Mouse (Mus musculus) erythroblast, adult 5-6 weeks (primary cell): ENCODE results near the gene Ankrd40. TPM values are rescaled to one million over a fixed set of nuclear protein-coding genes. Genes with fewer than 3 reads are reported as not detected.

Experiments
- ATAC-seq: replicated peaks from 2 replicates; pipeline ENCODE4 v1.8.0; 2016; ENCODE audit warnings: moderate number of reproducible peaks, mild to moderate bottlenecking, moderate TSS enrichment, inconsistent platforms; ENCODE audit not compliant: poor library complexity, low FRiP score, severe bottlenecking
- total RNA-seq, 2 experiments: library from RNA; stranded (forward) in 1 of 2; stranded (reverse) in 1 of 2; fragments of 150-400 nt in 1 of 2; fragments of 200-764, 138-1000 nt in 1 of 2; gene quantifications; 2 replicates each; pipeline versions ENCODE4 v1.2.3 to v1.2.4; 2015 to 2017; ENCODE audit warnings: low replicate concordance in 2 of 2

Gene Ankrd40
- total RNA-seq, 2 experiments from 2014 or later: 4.4 to 13.4 TPM

DNA sequence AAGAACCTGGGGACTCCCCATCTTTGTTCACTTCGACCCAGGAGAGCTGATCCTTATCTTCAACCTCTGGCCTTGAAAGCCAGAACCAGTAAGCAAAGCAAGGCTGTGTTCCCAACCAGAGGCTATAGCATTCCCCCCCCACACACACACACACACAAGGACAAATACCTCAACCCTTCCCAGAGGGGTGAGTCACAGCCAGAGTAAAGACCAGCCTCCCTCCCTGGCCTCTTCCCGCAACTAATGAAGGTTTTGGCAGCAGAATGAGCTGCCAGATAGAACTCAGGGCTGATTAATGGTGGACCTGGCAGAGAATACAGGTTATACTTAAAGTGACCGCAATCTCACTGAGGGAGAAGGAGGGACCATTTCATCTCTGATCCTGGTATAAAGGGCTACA is 18.8 kb downstream of the Ankrd40 start:
- no peak for ATAC-seq

DNA sequence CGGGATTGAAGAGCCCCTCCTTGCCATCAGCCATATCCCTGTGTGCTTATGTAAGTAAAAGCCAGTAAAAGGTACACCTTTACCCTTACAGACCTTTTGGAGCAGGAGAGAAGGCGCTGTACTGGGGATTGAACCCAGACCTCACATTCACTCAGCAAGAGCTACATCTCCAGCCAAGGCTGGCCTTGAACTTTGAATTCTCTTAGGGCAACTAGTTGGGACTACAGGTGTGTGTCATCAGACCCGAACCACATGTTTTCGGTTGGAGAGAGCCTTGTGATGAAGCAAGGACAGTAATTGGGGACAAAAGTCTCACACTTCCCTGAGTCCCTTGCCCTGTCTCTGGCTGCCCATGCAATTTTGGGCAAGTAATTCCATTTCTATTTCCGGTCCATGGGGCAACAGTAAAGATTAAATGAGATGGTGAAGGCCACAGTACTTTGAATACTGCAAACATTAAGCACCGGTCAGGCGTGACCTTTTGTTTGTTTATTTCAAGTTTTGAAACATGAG is 19.3 kb downstream of the Ankrd40 start:
- ATAC-seq: no peak

DNA sequence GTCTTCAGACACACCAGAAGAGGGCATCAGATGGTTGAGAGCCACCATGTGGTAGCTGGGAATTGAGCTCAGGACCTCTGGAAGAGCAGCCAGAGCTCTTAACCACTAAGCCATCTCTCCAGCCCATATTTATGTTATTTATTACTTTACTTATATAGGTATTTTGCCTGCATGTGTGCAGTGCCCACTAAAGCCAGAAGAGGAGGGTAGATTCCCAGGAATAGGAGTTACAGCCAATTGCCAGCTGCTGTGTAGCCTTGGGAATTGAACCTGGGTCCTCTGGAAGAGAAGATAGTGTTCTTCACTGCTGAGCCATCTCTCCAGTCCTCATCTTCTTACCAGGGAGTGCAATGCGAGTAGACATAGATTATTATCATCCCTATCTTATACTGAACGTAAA is 22.0 kb downstream of the Ankrd40 start:
- ATAC-seq: no peak

DNA sequence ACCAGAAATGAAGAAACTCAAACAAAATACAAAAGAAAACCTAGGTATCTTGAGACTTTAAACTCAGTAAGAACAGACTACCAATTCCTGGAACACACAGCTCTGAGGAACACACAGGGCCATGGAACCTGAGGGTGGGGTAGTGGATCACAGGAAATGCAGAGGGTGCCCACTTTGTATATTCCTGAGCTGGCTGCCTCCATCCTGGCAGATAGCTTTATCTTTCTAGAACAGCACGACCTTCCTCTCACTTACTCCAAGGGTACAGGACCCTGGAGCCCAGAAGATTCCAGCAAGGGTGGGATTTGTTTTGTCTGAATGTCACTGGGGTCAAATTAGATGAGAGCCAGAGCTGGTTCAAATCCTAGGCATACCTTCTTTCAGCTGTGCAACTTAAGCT is 22.5 kb downstream of the Ankrd40 start:
- ATAC-seq: peak; percentile 56

DNA sequence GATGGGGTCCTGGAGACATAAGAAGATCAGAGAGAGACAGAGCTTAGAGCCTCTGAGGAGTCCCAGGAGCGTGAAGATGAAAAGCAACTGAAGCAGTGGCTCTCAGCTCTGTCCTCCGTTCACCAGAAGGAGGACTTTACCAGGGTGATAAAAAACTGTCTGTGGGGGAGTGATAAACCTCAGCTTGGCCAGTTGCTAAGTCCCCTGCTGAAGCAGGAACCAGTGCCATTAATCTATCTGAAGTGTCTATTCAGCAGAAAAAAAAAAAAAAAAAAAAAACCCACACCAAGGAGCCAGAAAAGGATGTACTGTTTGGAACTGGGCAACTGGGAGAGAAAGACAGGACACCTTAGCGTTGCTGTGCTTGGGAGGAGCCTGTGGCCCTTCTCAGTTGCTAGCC is 23.3 kb downstream of the Ankrd40 start:
- peak; percentile 90 for ATAC-seq

DNA sequence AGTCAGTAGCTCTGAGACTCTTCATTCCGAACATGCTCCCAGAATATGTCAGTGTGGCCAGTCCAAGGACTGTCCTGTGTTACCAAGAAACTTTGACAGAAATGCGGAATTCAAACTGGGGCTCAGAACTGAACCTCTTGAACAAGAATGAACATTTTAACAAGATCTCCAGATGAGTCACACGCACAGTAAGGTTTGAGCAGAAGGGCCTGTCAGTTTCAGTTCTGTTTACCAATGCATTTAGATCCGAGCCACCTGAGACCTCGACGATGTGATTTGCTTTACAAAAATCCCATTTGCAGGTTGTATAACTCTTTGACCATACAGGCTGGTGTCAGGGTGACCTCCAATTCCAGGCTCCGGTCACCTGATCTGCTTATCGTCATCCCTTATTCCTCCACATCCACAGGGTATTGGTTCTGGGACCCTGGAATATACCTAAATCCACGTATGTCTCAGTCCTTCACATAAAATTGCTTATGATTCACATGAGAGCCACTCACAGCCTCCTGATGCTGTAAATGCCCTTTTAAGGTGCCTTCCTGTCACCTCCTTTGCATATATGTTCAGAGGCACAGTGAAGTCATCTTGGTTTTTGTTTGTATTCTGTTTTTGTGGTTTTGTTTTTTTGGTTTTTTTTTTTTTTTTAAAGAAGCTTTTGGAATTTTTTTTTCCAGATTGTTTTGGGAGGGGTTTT is 27.9 kb downstream of the Ankrd40 start:
- ATAC-seq: no peak

DNA sequence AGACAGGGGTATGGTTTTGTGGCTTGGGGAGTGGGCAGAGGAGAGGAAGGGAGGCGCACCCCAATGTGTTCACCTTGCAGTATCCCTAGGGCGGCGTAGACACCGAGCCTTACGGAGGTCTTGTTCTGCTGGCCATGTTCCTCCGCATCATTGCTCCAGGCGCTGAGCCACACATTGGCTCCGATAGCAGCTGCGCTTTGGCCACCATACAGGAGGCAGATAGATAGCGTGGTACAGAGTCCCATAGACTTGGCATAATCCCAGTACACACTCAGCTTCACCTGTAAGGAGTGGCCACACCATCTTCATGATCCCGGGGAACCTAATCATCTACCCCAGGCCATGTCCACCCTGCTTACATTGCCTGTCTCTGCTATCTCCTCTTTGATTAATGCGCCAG is 31.4 kb downstream of the Ankrd40 start:
- no peak for ATAC-seq

DNA sequence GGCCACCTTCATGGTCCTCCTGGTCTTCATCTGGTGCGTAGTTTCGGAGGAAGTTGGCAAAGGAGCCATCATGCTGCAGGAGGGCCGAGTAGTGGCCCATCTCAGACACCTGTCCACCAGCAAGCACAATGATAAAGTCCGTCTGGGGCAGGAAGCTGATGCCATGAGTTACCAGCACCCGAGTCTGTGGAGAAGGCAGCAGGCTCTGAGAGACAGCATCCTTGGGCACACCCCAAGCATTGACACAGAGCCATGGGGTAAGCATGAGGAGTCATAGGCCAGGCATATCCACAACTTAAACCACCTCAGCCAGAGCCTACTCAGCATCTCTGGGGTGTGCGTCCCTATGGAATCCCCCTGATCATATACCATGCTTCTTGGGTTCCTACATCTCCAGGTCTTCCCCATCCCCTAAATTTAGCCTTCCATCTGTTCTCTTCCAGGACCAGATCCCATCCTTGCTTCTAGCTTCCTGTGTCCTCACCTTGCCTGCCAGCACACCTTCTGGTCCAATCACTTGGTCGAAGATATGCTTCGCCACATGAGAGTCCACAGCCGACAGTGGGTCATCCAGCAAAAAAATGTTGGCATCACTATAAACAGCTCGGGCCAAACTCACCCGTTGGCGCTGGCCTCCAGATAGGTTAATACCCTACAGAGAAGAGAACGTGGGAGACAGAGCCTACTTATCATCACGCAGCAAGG is 33.5 kb downstream of the Ankrd40 start:
- ATAC-seq: no peak

DNA sequence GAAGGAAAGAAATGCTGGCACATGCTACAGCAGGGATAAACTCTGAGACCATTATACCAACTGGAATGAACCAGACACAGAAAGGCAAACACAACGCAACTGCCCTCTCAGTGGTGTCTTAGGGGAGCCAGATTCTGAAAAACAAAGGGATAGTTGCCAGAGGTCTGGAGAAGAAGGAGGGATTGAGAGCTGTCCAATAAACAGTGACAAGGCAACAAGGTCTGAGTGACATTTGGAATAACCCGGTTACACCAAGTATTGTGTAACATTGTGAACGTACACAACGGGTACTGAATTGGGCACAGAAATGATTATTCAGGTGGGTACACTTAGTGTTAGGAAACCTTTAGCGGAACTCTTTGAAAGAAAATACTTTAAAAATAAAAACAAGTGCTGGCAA is 34.3 kb downstream of the Ankrd40 start:
- no peak for ATAC-seq

DNA sequence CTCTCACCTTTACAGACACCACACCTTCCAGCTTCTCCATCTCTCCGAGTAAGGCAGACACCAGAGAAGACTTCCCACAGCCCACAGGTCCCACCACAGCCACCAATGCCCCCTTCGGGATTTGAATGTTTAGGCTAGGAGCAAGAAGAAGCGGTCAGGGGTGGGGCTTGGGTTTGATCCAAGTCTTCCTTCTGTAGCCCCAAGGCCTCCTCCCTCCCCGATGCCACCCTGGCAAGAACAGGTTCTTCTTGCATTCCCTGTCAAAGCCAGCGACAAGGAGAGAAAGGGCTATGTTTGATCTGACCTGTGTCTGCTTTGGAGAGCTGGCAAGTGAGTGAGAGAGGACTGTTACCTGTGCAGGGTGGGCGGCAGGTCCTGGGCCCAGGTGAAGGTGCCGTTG is 35.9 kb downstream of the Ankrd40 start:
- no peak for ATAC-seq

DNA sequence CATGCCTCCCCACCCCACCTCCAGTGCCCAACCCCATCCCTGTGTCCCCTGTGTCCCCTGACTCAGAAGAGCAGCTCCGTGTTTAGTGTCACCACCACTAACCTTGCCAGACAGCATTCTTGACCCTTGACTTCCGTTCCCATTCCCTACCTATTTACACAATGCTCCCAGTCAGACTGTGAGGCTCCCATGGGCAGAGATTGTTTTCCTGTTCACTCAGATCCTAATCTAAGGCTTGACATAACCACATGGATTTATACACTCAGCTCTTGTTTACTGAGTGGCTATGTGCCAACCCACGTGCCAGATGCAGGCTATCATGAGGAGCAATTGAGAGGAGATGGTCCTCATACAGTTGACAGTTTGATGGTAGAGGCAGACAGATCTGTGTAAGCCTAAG is 37.5 kb downstream of the Ankrd40 start:
- ATAC-seq: no peak

DNA sequence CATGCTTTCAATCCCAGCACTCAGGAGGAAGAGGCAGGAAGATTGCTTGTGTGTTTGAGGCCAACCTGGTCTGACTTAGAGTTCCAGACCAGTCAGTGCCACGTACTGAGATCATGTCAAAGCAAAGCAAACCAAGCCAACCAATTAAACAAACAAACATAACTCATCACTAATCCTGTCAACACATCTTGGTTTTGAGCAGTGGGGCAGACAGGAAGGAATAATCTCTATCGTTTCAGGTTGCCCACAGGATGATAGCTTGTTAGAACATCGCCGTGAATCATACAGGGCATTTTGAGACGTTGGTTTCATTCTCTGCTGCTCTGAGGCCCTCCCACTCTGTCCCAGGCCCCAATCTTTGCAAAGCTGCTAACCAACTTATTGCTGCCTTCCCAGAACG is 42.2 kb downstream of the Ankrd40 start:
- no peak for ATAC-seq

DNA sequence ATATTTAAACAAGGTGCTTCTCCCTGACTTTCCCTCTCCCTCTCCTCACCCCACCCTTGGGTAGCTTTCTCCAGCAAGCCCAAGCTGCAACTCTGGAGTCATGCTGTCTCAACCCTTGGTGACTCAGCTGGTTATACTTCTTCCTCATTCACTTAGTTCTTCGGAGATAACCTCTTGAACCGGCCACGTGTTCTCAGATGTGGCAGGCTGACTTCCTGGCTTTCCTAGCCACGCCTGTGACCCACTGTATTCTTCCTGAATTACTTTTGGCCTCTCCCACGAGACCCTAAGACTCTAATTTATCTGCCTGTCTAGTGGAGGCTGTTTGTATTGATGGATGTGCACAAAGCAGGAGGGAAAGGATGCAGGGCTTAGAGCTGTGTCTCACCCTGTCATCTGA is 43.0 kb downstream of the Ankrd40 start:
- peak; percentile 67 for ATAC-seq

DNA sequence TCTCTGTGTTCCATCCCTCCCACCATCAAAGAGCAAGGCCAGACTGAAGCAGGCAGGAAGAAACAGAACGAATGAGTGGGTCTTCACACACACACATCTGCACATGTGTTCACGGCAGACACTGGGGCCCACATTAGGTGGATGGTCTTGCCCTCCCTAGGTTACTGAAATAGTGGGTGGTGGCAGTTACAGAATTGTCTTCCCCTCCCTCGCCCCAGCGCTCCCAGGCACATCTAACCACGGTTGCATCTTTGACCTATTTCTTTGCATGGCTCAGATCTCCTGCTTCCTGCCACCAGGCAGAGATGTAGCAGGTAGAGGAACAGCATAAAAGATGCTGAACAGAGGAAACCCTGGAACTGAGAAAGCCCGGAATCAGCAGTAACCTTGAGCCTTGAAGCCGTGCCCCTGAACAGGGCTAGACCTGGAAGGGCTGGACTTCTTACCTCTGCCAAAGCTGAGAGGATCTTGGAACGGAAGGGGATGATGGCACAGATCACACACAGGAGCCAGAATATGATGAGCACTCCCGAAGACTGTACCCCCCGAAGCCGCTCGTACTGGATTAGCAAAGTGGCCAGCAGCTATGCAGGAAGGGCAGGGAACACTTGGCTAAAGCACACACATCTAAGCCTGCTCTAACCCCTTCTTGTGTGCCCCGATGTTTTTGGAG is 46.6 kb downstream of the Ankrd40 start:
- no peak for ATAC-seq

DNA sequence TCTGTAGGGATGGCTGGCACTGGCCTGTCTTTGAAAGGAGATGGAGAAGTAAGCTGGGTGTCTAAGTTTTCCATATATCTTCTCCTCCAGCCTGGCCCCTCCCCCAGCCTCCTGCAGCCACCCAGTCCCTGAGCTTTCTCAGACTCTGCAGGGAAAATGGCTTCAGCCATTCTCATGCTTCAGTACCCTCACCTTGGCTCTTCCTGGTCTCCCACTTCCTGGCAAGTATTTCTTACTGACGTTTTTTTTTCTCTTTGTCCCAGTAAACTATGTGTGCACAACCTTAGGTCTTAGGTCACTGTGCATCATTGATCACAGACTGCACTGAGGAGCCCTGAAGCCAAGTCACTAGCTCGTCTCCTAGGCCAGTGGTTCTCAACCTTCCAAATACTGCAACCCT is 51.3 kb downstream of the Ankrd40 start:
- no peak for ATAC-seq

DNA sequence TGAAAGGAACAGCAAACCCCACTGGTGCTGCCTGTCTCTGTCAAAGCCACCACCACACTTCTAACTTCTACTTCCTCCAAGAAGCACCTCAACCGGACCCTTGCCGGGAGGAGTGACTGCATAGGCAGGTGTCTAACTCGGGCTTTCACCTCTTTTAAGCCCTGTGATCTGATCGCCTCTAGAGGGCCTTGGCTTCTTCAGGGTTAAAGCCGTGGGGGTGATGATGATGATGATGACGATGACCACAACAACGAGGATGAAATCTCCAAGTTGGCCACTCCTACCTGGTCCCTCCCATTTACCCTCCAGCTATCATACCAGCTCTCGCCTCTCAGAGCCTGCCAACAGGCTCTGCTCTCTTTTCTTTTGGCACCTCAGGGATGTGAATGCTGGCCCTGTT is 51.9 kb downstream of the Ankrd40 start:
- no peak for ATAC-seq

DNA sequence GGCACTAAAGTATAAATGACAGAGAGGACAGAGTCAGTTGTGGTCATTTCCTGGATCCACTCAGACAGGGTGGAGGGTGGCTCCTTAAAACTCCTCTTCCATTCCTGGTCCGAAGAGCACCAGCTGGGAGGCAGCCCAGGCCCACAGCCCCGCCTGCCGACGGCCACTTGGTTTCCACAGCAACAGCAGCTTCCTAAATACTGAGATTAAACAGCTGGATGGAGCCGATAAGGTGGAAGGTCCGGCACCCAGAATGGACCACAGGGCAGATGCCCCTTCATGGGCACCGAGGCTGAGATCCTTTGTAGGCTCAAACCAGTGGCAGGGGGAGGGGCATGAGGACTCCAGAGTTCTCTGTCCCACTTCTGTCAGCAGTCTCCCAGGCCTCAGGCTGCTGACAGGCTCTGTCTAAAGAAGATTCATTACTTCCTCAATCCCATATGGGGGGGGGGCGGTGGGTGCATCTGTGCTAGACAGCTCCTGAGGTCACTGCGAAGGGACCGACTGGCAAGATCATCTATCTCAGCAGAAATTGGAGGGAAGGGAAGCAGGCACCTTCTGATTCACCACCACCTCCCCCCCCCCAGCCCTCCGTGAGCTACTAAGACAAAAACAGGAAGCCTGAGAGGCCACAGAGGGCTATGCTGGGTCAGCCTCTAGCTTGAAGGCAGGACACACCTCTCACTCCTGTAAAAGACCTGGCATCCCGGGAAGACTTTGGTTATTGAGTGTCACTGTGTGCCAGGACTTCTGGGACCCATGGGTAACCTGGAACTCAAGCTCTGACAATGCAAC is 58.4 kb downstream of the Ankrd40 start:
- ATAC-seq: no peak

DNA sequence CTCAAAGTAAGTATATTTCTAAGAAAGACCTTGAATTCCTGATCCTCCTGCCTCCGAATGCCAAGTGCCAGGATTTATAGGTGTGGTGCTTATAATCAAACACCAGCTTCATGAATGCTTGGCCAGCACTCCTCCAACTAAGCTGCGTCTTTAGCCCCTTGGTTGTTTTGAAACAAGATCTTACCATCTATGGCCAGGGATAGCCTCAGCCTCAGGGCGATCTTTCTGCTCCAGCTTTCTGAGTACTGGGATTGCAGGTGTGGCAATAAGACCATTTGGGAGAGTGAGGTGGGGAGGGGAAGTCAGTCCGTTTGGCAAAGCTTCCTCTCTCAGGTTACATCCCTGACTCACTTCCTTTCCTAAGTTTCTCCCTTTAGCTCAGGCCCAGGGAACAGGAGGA is 60.0 kb downstream of the Ankrd40 start:
- no peak for ATAC-seq

DNA sequence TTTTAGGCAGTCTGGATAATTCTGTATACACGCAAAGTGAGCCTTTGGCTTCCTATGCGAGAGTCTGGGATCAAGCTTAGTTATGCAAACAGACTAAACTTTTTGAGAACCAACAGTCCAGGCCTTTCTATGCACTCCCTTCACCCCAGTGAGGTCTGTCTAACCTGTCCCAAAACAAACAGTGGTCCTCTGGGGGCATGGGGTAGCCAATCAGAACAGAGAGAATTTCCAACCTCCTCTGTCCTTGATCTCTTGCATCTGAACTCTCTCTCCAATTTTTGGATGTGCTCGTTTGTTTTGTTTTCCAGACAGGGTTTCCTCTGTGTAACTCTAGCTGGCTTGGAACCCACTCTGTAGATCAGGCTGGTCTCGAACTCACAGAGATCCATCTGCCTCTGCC is 61.2 kb downstream of the Ankrd40 start:
- no peak for ATAC-seq

DNA sequence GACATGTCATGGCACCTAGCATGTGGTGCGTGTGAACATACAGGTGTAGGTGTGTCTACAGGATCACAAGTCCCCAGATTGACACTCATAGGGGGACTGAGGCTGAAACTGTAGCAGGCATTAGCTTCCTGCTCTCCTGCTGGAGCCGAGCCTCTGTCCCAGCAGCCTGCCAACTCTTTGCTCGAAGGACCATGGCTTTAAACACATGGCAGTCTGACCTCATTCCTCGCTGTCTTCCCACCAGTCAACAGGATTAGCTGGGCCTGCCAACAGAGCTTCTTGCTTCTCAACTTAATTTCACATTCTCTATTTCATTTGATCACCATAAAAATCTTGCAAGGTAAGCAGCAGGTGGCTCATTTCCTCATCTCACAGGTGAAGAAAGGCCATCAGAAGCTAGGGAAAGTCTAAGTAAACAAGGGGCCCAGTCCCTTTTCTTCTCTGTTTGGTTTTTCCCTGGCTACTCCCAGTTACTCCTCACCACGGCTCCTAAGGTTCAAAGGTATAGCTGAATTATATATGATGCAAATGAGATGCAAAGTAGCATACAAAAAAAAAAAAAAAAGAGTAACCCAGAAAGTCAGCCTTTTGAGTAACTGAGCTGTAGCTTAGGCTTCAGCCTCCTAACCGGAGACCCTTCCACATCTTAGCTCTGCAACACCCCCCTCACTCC is 62.1 kb downstream of the Ankrd40 start:
- no peak for ATAC-seq
